ENCODE assay signal across 9 mouse cellular contexts in the genomic region with DNA sequence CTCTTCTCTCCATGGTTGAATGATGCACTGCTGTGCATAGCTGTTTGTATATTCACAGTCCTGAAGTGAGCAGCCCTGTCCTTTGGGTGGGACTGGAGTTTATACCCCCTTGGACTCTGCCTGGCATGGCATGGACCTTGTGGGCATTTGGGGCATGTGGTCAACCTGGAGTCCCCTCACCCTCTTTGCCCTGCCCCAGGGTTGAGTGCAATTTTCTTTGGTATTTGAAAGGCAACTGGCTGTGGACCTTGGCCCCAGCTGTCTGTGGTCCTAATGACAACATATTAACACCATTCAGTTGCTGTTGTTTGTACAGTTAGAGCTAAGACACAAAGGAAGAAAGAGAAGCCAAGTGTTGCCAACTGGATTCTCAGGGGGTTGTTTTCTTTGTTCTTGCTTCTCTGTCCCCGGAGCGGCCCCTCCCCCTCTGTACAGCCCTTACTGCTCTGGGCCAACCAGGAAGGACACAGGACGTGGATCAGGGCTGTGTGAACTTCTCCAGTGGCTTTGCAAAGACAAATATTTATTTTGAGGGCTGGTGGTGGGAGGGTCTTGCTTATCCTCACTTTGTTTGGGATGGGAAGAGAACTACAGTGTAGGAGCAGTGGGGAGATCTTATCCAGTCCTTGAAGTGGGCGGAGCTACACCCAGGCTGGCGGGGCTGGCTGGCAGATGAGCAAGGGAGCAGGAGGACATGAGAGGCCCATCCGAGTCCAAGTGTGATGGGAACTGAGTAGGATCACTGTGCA. TPM values are rescaled to one million over a fixed set of nuclear protein-coding genes. Genes with fewer than 3 reads are reported as not detected.
DNase-seq lines count a peak whose midpoint lies in the region; ATAC-seq and TF ChIP-seq lines count a peak whose summit lies in the region.
"Had no signal": no experiment of that assay in that cellular context is flagged by ENCODE, and none has a peak within 500 bp of the region (broad histone marks: within the 10 kb centered on the region; RNA-seq: fewer than 3 reads in every experiment).

No protein-coding gene starts in this region.

- no peaks in the 10 kb centered on the region for H3K27me3 ChIP-seq in kidney, embryonic 14.5 days (ENCODE audit: control insufficient read depth, insufficient read depth, low read length)
- no peaks in the 10 kb centered on the region for H3K27me3 ChIP-seq in embryonic facial prominence, embryonic 13.5 days
- H3K27me3 ChIP-seq in intestine, postnatal 0 days (replicated peaks; ENCODE audit: control insufficient read depth, insufficient read depth, low read length) = no peaks in the 10 kb centered on the region

- ATAC-seq in kidney, embryonic 14.5 days (ENCODE audit: low FRiP score, low TSS enrichment) = peak; percentile 71
- peak; percentile 29; the same call in 1 of the 2 replicates for ATAC-seq in embryonic facial prominence, embryonic 13.5 days (ENCODE audit: insufficient number of reproducible peaks, insufficient read depth, low FRiP score, low TSS enrichment, low read depth)
- ATAC-seq in intestine, postnatal 0 days = peak; percentile 64; the same call in 1 of the 2 replicates

- no peak overlapping the region for H3K4me3 ChIP-seq in kidney, embryonic 14.5 days (ENCODE audit: low read length)
- H3K4me3 ChIP-seq in embryonic facial prominence, embryonic 13.5 days = no peak overlapping the region
- H3K4me3 ChIP-seq in intestine, postnatal 0 days (ENCODE audit: low read depth, low read length) = no peak overlapping the region

- H3K9ac ChIP-seq in kidney, embryonic 14.5 days (ENCODE audit: low read depth, low read length) = no peak overlapping the region
- H3K9ac ChIP-seq in embryonic facial prominence, embryonic 13.5 days = no peak overlapping the region
- H3K9ac ChIP-seq in intestine, postnatal 0 days (ENCODE audit: low read depth, low read length) = peak overlapping the region; percentile 7; the same call in 1 of the 2 replicates

- no peaks in the 10 kb centered on the region for H3K36me3 ChIP-seq in kidney, embryonic 14.5 days (ENCODE audit: control insufficient read depth, insufficient read depth, low read length)
- no peaks in the 10 kb centered on the region for H3K36me3 ChIP-seq in embryonic facial prominence, embryonic 13.5 days
- no peaks in the 10 kb centered on the region for H3K36me3 ChIP-seq in intestine, postnatal 0 days (ENCODE audit: control insufficient read depth, insufficient read depth)

- no peak for TF ChIP-seq CTCF in intestine, postnatal 0 days (IDR thresholded peaks at IDR 0.05; ENCODE audit: low read depth)

- H3K9me3 ChIP-seq in kidney, embryonic 14.5 days (ENCODE audit: control insufficient read depth, low read length) = no peaks in the 10 kb centered on the region
- H3K9me3 ChIP-seq in embryonic facial prominence, embryonic 13.5 days = no peaks in the 10 kb centered on the region
- H3K9me3 ChIP-seq in intestine, postnatal 0 days (ENCODE audit: control insufficient read depth) = no peaks in the 10 kb centered on the region

- WGBS in kidney, embryonic 14.5 days = 14% methylated on average over 6 of the region's 6 CpGs
- WGBS in embryonic facial prominence, embryonic 13.5 days = 38% methylated on average over 6 of the region's 6 CpGs
- WGBS in intestine, postnatal 0 days = 7% methylated on average over 6 of the region's 6 CpGs

- peak overlapping the region; percentile 13; the same call in 1 of the 2 replicates for H3K4me2 ChIP-seq in kidney, embryonic 14.5 days (replicated peaks; ENCODE audit: low read depth, low read length)
- H3K4me2 ChIP-seq in embryonic facial prominence, embryonic 13.5 days = no peak overlapping the region; the same call in 1 of the 2 replicates
- peak overlapping the region; percentile 48 for H3K4me2 ChIP-seq in intestine, postnatal 0 days (replicated peaks; ENCODE audit: low read depth)

- peak overlapping the region; percentile 66; the same call in 1 of the 2 replicates for H3K27ac ChIP-seq in kidney, embryonic 14.5 days (ENCODE audit: low read depth, low read length)
- H3K27ac ChIP-seq in embryonic facial prominence, embryonic 13.5 days = peak overlapping the region; percentile 39; the same call in 1 of the 2 replicates
- H3K27ac ChIP-seq in intestine, postnatal 0 days (ENCODE audit: low read depth, low read length) = peak overlapping the region; percentile 58

- DNase-seq in kidney, adult 18-20 months = no peak
- peak; percentile 94 for DNase-seq in lung, postnatal 10 days
- DNase-seq in frontal cortex, postnatal 14 days (ENCODE audit: low spot score in 2 of 2) = no peak
- DNase-seq in left cerebral cortex, adult 18-20 months (ENCODE audit: low spot score in 2 of 2) = no peak
- DNase-seq in layer of hippocampus, postnatal 25 days (ENCODE audit: extremely low spot score in 1 of 2, low spot score in 1 of 2) = no peak

- peaks cover 33% of the 10 kb centered on the region for H3K4me1 ChIP-seq in kidney, embryonic 14.5 days (ENCODE audit: control insufficient read depth, insufficient read depth, low read length)
- H3K4me1 ChIP-seq in embryonic facial prominence, embryonic 13.5 days = peaks cover 76% of the 10 kb centered on the region
- H3K4me1 ChIP-seq in intestine, postnatal 0 days (replicated peaks; ENCODE audit: control insufficient read depth, insufficient read depth, low read length) = peaks cover 13% of the 10 kb centered on the region; the same call in 1 of the 2 replicates

RNA-seq across cellular contexts. Expression of gene Agap1, which starts 12.9 kb away (rescaled TPM):
- polyA plus RNA-seq in kidney, embryonic 14.5 days (2014; fragmentation: Nextera tagmentation; extraction: Ambion mirVana) = 12.1 and 19.3 TPM in 2 replicates
- 12.2 and 14.4 TPM in 2 replicates for polyA plus RNA-seq in embryonic facial prominence, embryonic 13.5 days (2015; fragmentation: Nextera tagmentation; extraction: Ambion mirVana)
- 6.1 and 7.0 TPM in 2 replicates for polyA plus RNA-seq in intestine, postnatal 0 days (2015; fragmentation: Nextera tagmentation; extraction: Ambion mirVana)
- total RNA-seq in left cerebral cortex, adult 18-20 months (2021) = 100 to 1,000 TPM; 224 to 253 TPM
- total RNA-seq in layer of hippocampus, postnatal 25 days (2021) = 100 to 1,000 TPM; 255 to 275 TPM
- total RNA-seq: MEL had no signal
